Mouse (Mus musculus) E14TG2a.4 (cell line): Measurements from ENCODE around the gene Cox19.

ENCODE experiments used
- CTCF ChIP-seq: conservative IDR thresholded peaks from 2 replicates; pipeline ENCODE4 v1.5.1; 2014; ENCODE audit warnings: low read length
- POU5F1 ChIP-seq: IDR thresholded peaks from 2 replicates; pipeline ENCODE4 v1.6.1; 2014; ENCODE audit warnings: low read length, borderline replicate concordance

DNA sequence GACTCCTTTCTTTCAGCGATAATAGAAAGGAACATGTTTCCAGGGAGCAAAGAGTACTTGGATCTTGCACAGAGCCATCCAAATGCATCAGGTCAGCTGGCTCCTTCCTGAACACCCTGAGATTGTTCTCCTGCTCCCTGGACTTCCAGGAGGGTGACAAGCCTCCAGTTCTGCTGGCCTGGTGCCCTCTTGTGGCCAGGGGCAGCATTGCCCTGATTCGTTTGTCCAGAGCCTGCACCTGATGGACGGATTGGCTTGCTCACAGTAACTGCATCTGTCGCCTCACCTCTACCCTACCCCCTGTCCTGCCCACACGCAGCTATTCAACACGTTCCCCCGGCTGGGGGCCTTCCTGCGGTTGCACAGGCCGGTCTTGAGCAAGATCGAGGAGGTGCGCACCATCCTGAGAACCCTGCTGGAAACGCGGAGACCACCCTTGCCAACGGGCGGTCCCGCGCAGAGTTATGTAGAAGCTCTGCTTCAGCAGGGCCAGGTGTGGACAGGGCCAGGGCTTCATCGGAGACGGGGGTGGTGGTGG lies 4.1 kb upstream of the Cox19 start:
- TF ChIP-seq CTCF, result peak; percentile 91
- no peak for TF ChIP-seq POU5F1
